In genomic region chr11:22603397-22603796, GRCm38 (mm10) we compare ENCODE assay signal across 23 mouse cellular contexts.
DNase-seq lines count a peak whose midpoint lies in the region; TF ChIP-seq lines count a peak whose summit lies in the region.
"Had no signal": no experiment of that assay in that cellular context is flagged by ENCODE, and none has a peak within 500 bp of the region (broad histone marks: within the 10 kb centered on the region; RNA-seq: fewer than 3 reads in every experiment).

No protein-coding gene starts in this region.

- no peak overlapping the region for H3K27ac ChIP-seq in midbrain, embryonic 10.5 days (replicated peaks)
- H3K27ac ChIP-seq in gastrocnemius, adult 2 months = no peak overlapping the region
- H3K27ac ChIP-seq: embryonic facial prominence, embryonic 13.5 days; embryonic facial prominence, embryonic 15.5 days; forebrain, embryonic 10.5 days; forebrain, embryonic 13.5 days; forebrain, embryonic 15.5 days had no signal

- H3K9me3 ChIP-seq in midbrain, embryonic 10.5 days (replicated peaks) = no peaks in the 10 kb centered on the region
- H3K9me3 ChIP-seq: embryonic facial prominence, embryonic 13.5 days; embryonic facial prominence, embryonic 15.5 days; forebrain, embryonic 10.5 days; forebrain, embryonic 13.5 days; forebrain, embryonic 15.5 days; G1E had no signal

- H3K4me3 ChIP-seq in midbrain, embryonic 10.5 days = no peak overlapping the region
- H3K4me3 ChIP-seq in gastrocnemius, adult 2 months = no peak overlapping the region
- H3K4me3 ChIP-seq: embryonic facial prominence, embryonic 13.5 days; embryonic facial prominence, embryonic 15.5 days; erythroblast, embryonic 14.5 days; forebrain, embryonic 10.5 days; forebrain, embryonic 13.5 days; forebrain, embryonic 15.5 days had no signal

- no peaks in the 10 kb centered on the region for H3K36me3 ChIP-seq in midbrain, embryonic 10.5 days
- H3K36me3 ChIP-seq: embryonic facial prominence, embryonic 13.5 days; embryonic facial prominence, embryonic 15.5 days; forebrain, embryonic 10.5 days; forebrain, embryonic 15.5 days; G1E had no signal

- no peak for TF ChIP-seq CTCF in gastrocnemius, adult 2 months (IDR thresholded peaks at IDR 0.05)

- WGBS in midbrain, embryonic 10.5 days = 78% methylated on average over 1 of the region's 1 CpGs

- H3K4me1 ChIP-seq in midbrain, embryonic 10.5 days = no peaks in the 10 kb centered on the region

- intact Hi-C loops in gastrocnemius, adult 2 months (cut with DNase I) = no loop called here

- peak; percentile 81 for DNase-seq in ES-CJ7 (ENCODE audit: low read depth, low spot score)
- DNase-seq in R1 (ENCODE audit: low read depth, low spot score) = peak; percentile 87
- DNase-seq in midbrain, embryonic 10.5 days (ENCODE audit: low spot score) = no peak
- no peak for DNase-seq in gastrocnemius, adult 2 months
- DNase-seq in cerebellum, postnatal 36 days = no peak
- DNase-seq: adrenal gland, adult 8-10 months; adrenal gland, postnatal 14 days; adrenal gland, postnatal 36 days; cerebellum, adult 11-12 months; cerebellum, adult 2 months; cerebellum, adult 9-10 months; cerebellum, postnatal 10 days; cerebellum, postnatal 25 days; embryo, embryonic 11 days; forebrain, postnatal 0 days had no signal

- H3K27me3 ChIP-seq in midbrain, embryonic 10.5 days (ENCODE audit: low read depth, poor library complexity, severe bottlenecking) = no peaks in the 10 kb centered on the region
- H3K27me3 ChIP-seq: embryonic facial prominence, embryonic 13.5 days; embryonic facial prominence, embryonic 15.5 days; forebrain, embryonic 13.5 days; forebrain, embryonic 15.5 days; Patski had no signal

Comparison
In these comparisons a context has a peak if more than half of its experiments do, and no peak if none do; other contexts are left out.
1. DNase-seq: peak in ES-CJ7 (single experiment) and R1 (single experiment); none in midbrain, embryonic 10.5 days (single experiment), gastrocnemius, adult 2 months (single experiment) and cerebellum, postnatal 36 days (0 of 2).